Mouse (Mus musculus) erythroblast, embryonic 14.5 days (primary cell): ENCODE measurements around the gene Grm4.

Experiments
- GATA1 ChIP-seq: IDR thresholded peaks from 2 replicates; pipeline ENCODE4 v1.6.1; 2012; ENCODE audit warnings: low read length, inconsistent platforms, mixed read lengths
- TAL1 ChIP-seq: IDR thresholded peaks from 3 replicates; pipeline ENCODE4 v1.6.1; 2012; ENCODE audit warnings: low read length, inconsistent platforms, mixed read lengths

DNA sequence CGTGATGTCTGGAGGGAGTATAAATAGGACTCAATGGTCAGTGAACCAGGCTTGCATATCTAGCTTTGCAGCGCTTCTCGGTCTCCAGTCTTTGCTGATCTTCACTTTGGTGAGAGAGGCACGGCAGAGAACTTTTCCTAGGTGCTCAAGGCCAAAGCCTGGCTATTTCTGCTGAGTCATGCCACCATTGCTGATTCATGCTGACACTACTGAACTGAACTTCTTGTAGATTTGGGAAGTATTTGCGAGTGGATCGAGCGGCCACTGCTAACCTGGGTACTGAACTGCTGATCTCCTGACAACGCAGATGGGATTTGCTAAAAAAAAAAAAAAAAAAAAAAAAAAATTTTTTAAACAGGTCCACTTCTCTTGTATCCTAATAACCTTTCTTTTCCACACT is 10.9 kb upstream of the Grm4 start:
- TF ChIP-seq TAL1 (no peak), GATA1 (no peak)
